Mouse (Mus musculus) forebrain, embryonic 12.5 days (tissue): ENCODE measurements around the gene Naa35. TPM values are rescaled to one million over a fixed set of nuclear protein-coding genes. Genes with fewer than 3 reads are reported as not detected.
"Not testable (repeated sequence)": the region's sequence is repeated elsewhere in the genome, so short reads cannot be mapped to it uniquely, and the experiment has no call there.

Experiments used
- ATAC-seq: fragments of 200-750 bp; cut with Nextera tagmentation; 2 replicates; pipeline ENCODE4 v1.8.0; 2017; ENCODE audit warnings: moderate TSS enrichment; ENCODE audit not compliant: low FRiP score
- H3K27ac ChIP-seq: fragments of 300-500 bp; sonication (generic); 2 replicates; pipeline ENCODE4 v1.5.1; 2016; ENCODE audit warnings: mild to moderate bottlenecking
- H3K27me3 ChIP-seq: fragments of 300-500 bp; sonication (generic); 2 replicates; pipeline ENCODE4 v1.6.1; 2016; ENCODE audit warnings: mild to moderate bottlenecking
- H3K36me3 ChIP-seq: fragments of 300-500 bp; sonication (generic); replicated peaks from 2 replicates; pipeline ENCODE4 v1.6.1; 2016; ENCODE audit warnings: mild to moderate bottlenecking
- H3K4me1 ChIP-seq: fragments of 300-500 bp; sonication (generic); 2 replicates; pipeline ENCODE4 v1.6.1; 2016
- H3K4me2 ChIP-seq: fragments of 300-500 bp; sonication (generic); 2 replicates; pipeline ENCODE4 v1.6.1; 2016; ENCODE audit warnings: mild to moderate bottlenecking, moderate library complexity
- H3K4me3 ChIP-seq: fragments of 300-500 bp; sonication (generic); replicated peaks from 2 replicates; pipeline ENCODE4 v1.5.1; 2016; ENCODE audit warnings: mild to moderate bottlenecking
- H3K9ac ChIP-seq: fragments of 300-500 bp; sonication (generic); 2 replicates; pipeline ENCODE4 v1.6.1; 2016; ENCODE audit warnings: mild to moderate bottlenecking
- H3K9me3 ChIP-seq: fragments of 300-500 bp; sonication (generic); 2 replicates; pipeline ENCODE4 v1.6.1; 2016
- WGBS: fragments of 180-500 bp; shearing (Covaris S2); methylation state at CpG from one replicate; pipeline ENCODE4 v1.1.7; 2016; 5-methylcytosine and 5-hydroxymethylcytosine counted together
- polyA plus RNA-seq: library from polyadenylated mRNA; unstranded; fragments of >200 nt; fragmentation: Nextera tagmentation; extraction: Ambion mirVana; gene quantifications from 2 replicates; pipeline ENCODE4 v1.2.1, GENCODE M21; 2016

Gene Naa35
- polyA plus RNA-seq, 1 experiment from 2014 or later = 151 TPM

DNA sequence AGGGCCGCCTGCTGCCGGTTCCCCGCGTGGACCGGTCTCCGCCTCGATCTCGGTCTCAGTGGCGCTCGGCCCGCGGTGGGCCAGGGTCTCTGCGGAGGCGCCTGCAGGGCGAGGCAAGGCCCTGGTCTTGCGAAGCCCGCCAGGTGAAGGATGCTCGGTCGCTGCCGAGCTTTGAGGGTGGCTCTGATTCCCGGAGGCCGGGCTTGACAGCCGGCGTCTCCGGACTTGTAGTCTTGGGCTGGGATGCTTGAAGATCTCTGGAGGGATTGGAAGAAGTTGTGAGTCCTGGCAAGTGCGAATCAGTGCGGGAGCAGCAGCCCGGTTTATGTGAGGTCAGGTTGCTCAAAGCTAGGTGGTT is 568 bp downstream of the Naa35 start:
- no peaks in the 10 kb centered on the region for H3K9me3 ChIP-seq
- H3K4me3 ChIP-seq = peak overlapping the region; percentile 88
- WGBS = 0% methylated on average over 28 of the region's 28 CpGs
- ATAC-seq = no peak
- H3K27ac ChIP-seq = peak overlapping the region; percentile 81
- H3K4me1 ChIP-seq = peaks cover 26% of the 10 kb centered on the region
- H3K27me3 ChIP-seq = no peaks in the 10 kb centered on the region
- H3K9ac ChIP-seq = peak overlapping the region; percentile 90
- H3K36me3 ChIP-seq = peaks cover 37% of the 10 kb centered on the region
- peak overlapping the region; percentile 85 for H3K4me2 ChIP-seq

DNA sequence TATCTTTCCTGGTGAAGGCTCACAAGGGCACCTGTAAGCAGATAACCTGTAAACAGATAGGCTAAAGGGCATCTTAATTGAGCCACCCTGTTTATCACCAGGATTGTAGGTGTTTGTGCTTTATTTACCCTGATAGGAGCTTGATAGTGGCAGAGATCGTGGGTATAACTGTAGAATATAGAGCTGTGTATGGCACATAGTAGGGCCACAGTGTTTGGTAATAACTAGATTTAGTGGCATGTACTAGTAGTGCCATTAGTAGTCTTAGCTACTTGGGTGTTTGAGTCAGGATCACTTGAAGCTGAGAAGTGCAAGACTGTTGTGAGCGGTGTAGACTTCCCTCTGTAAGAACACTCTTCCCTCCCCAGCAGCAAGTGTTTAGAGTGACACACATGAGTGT is 2.1 kb downstream of the Naa35 start:
- no peaks in the 10 kb centered on the region for H3K27me3 ChIP-seq
- 90% methylated on average over 2 of the region's 2 CpGs for WGBS
- peak overlapping the region; percentile 85; the same call in 1 of the 2 replicates for H3K4me2 ChIP-seq
- H3K9me3 ChIP-seq = no peaks in the 10 kb centered on the region
- ATAC-seq = no peak
- no peak overlapping the region for H3K27ac ChIP-seq
- H3K4me3 ChIP-seq = no peak overlapping the region
- peaks cover 52% of the 10 kb centered on the region for H3K36me3 ChIP-seq
- H3K9ac ChIP-seq = peak overlapping the region; percentile 38
- peaks cover 26% of the 10 kb centered on the region for H3K4me1 ChIP-seq

DNA sequence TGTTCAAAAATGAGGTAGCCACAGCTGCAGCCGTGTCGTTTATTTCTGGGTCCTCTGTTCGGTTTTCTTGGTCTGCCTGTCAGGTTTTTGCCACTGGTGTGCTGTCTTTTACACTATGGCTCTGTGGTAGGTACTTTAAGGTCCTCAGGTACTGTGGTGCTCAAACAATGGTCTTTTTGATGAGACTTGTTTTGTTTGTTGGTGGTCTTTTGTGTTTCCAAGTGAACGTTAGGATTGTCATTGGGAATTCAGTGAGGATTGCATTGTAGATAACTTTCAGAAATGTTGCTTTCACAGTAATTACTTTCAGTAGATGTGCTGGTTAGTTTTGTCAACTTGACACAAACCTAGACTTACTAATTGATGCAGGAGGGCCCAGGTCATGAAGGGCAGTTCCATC is 4.6 kb downstream of the Naa35 start:
- H3K4me1 ChIP-seq = peaks cover 22% of the 10 kb centered on the region
- 77% methylated on average over 4 of the region's 4 CpGs for WGBS
- no peak overlapping the region for H3K4me3 ChIP-seq
- no peak overlapping the region for H3K9ac ChIP-seq
- H3K36me3 ChIP-seq = peaks cover 72% of the 10 kb centered on the region
- H3K27me3 ChIP-seq = no peaks in the 10 kb centered on the region
- H3K4me2 ChIP-seq = no peak overlapping the region
- H3K9me3 ChIP-seq = no peaks in the 10 kb centered on the region
- no peak for ATAC-seq
- H3K27ac ChIP-seq = no peak overlapping the region

- Histone ChIP-seq H3K27ac (no peak overlapping the region), H3K36me3 (peaks cover 76% of the 10 kb centered on the region)
- WGBS = 93% methylated on average over 4 of the region's 4 CpGs
Observed at GRCm38 (mm10) chr13:59590691-59591090, 5.6 kb downstream of the Naa35 start.

GRCm38 (mm10) chr13:59592058-59592457 is 7.0 kb downstream of the Naa35 start:
- H3K27ac ChIP-seq, H3K9me3 ChIP-seq, H3K4me2 ChIP-seq, H3K4me3 ChIP-seq, H3K27me3 ChIP-seq, ATAC-seq, H3K9ac ChIP-seq: not testable (repeated sequence)
- WGBS = 97% methylated on average over 3 of the region's 3 CpGs
- Histone ChIP-seq H3K4me1 (peaks cover 10% of the 10 kb centered on the region), H3K36me3 (peaks cover 84% of the 10 kb centered on the region)

More at GRCm38 (mm10) chr13:59590691-59591090, 5.6 kb downstream of the Naa35 start:
- H3K4me3 ChIP-seq = no peak overlapping the region
- H3K27me3 ChIP-seq = no peaks in the 10 kb centered on the region
- peaks cover 22% of the 10 kb centered on the region for H3K4me1 ChIP-seq
- H3K4me2 ChIP-seq = no peak overlapping the region
- H3K9ac ChIP-seq = no peak overlapping the region
- ATAC-seq = no peak
- no peaks in the 10 kb centered on the region for H3K9me3 ChIP-seq

DNA sequence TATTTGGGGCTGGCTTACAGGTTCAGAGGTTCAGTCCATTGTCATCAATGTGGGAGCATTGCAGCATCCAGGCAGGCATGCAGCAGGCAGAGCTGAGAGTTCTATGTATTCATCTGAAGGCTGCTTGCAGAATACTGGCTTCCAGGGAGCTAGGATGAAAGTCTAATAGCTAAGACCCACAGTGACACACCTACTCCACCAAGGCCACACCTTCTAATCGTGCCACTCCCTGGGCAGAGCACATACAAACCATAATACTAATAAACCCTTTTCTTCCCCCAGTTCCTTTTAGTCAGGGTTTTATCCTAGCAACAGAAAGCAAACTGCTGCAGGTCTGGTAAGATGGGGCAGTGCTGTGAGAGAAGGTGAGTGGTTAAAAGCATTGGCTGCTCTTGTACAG is 7.6 kb downstream of the Naa35 start:
- ATAC-seq = no peak
- Histone ChIP-seq H3K9me3 (no peaks in the 10 kb centered on the region), H3K4me2 (no peak overlapping the region), H3K27ac (no peak overlapping the region), H3K4me3 (no peak overlapping the region), H3K9ac (no peak overlapping the region), H3K27me3 (no peaks in the 10 kb centered on the region), H3K4me1 (peaks cover 5% of the 10 kb centered on the region), H3K36me3 (peaks cover 82% of the 10 kb centered on the region)
- WGBS = 79% methylated on average over 1 of the region's 1 CpGs

GRCm38 (mm10) chr13:59603096-59603495 is 18.0 kb downstream of the Naa35 start:
- no peaks in the 10 kb centered on the region for H3K27me3 ChIP-seq
- no peak overlapping the region for H3K27ac ChIP-seq
- H3K9me3 ChIP-seq = no peaks in the 10 kb centered on the region
- no peak overlapping the region for H3K4me2 ChIP-seq
- no peak overlapping the region for H3K4me3 ChIP-seq
- WGBS = 97% methylated on average over 5 of the region's 5 CpGs
- H3K4me1 ChIP-seq = no peaks in the 10 kb centered on the region
- H3K36me3 ChIP-seq = peaks cover 78% of the 10 kb centered on the region
- ATAC-seq = no peak
- H3K9ac ChIP-seq = no peak overlapping the region

- Histone ChIP-seq H3K27ac (no peak overlapping the region), H3K9ac (no peak overlapping the region), H3K4me1 (no peaks in the 10 kb centered on the region), H3K36me3 (peaks cover 89% of the 10 kb centered on the region), H3K4me3 (no peak overlapping the region), H3K4me2 (no peak overlapping the region), H3K27me3 (no peaks in the 10 kb centered on the region), H3K9me3 (no peaks in the 10 kb centered on the region)
- WGBS = 71% methylated on average over 1 of the region's 1 CpGs
- ATAC-seq = no peak
Observed at GRCm38 (mm10) chr13:59604511-59604910, 19.5 kb downstream of the Naa35 start.

DNA sequence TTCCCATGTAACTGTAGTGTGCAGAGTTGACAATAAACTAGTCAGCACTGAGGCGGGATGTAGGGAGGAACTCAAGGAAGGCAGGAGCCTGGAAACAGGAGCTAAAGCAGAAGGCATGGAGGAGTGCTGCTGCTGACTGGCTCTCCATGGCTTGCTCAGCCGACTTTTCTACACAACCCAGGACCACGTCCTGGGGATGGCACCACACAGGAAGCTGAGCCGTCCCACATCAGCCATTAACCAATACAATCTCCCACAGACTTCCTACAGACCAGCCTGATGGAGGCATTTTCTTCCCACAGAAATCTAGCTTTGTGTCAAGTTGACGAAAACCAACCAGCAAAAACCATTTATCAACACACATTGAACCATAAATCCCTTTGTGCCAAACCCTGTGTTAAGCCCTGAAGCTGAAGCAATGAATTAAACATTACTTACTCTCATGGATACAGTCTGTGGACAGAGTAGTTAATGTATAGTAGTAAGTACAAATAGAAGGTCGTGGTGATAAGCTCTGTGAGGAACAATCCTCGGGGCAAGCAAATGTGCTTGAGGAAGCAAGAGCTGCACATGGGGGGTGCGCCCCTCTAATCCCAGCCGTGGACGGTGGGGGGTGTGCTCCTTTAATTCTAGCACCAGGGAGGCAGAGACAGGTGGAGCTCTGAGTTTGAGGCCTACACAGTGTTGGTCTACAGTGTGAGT is 20.3 kb downstream of the Naa35 start:
- Histone ChIP-seq H3K27me3 (no peaks in the 10 kb centered on the region), H3K4me1 (no peaks in the 10 kb centered on the region), H3K9me3 (no peaks in the 10 kb centered on the region), H3K4me2 (no peak overlapping the region), H3K4me3 (no peak overlapping the region), H3K27ac (no peak overlapping the region), H3K9ac (no peak overlapping the region), H3K36me3 (peaks cover 89% of the 10 kb centered on the region)
- ATAC-seq = no peak
- 91% methylated on average over 10 of the region's 10 CpGs for WGBS

- Histone ChIP-seq H3K27me3 (no peaks in the 10 kb centered on the region), H3K4me2 (no peak overlapping the region), H3K36me3 (peaks cover 88% of the 10 kb centered on the region), H3K9me3 (no peaks in the 10 kb centered on the region), H3K9ac (no peak overlapping the region), H3K27ac (no peak overlapping the region), H3K4me1 (no peaks in the 10 kb centered on the region), H3K4me3 (no peak overlapping the region)
- ATAC-seq = no peak
- 89% methylated on average over 4 of the region's 4 CpGs for WGBS
Observed at GRCm38 (mm10) chr13:59609885-59610284, 24.8 kb downstream of the Naa35 start.

GRCm38 (mm10) chr13:59610437-59610836 is 25.4 kb downstream of the Naa35 start:
- Histone ChIP-seq H3K4me3 (no peak overlapping the region), H3K4me1 (no peaks in the 10 kb centered on the region), H3K4me2 (no peak overlapping the region), H3K27me3 (no peaks in the 10 kb centered on the region), H3K27ac (no peak overlapping the region), H3K9ac (no peak overlapping the region), H3K36me3 (peaks cover 88% of the 10 kb centered on the region), H3K9me3 (no peaks in the 10 kb centered on the region)
- WGBS = 97% methylated on average over 2 of the region's 2 CpGs
- no peak for ATAC-seq

- ATAC-seq = no peak
- no peaks in the 10 kb centered on the region for H3K27me3 ChIP-seq
- WGBS = 92% methylated on average over 4 of the region's 4 CpGs
- no peak overlapping the region for H3K4me3 ChIP-seq
- no peak overlapping the region for H3K4me2 ChIP-seq
- H3K36me3 ChIP-seq = peaks cover 80% of the 10 kb centered on the region
- no peaks in the 10 kb centered on the region for H3K9me3 ChIP-seq
- no peak overlapping the region for H3K27ac ChIP-seq
- no peaks in the 10 kb centered on the region for H3K4me1 ChIP-seq
- H3K9ac ChIP-seq = no peak overlapping the region
Observed at GRCm38 (mm10) chr13:59613868-59614267, 28.8 kb downstream of the Naa35 start.

DNA sequence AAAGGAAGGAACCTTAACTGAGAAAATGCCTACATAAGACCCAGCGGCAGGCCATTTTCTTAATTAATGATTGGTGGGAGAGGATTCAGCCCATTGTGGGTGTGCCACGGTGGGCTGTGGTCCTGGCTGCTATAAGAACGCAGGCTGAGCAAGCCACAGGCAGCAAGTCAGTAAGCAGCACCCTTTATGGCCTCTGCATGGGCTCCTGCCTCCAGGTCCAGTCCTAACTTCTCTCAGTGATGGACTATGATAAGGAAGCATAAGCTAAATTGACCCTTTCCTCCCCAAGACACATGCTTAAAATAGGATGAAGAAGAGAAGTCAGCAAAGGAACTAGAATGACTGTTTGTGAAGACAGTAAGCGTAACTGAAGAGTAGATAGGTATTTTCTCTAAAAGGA is 30.1 kb downstream of the Naa35 start:
- Histone ChIP-seq H3K4me3 (no peak overlapping the region), H3K36me3 (peaks cover 79% of the 10 kb centered on the region), H3K27me3 (no peaks in the 10 kb centered on the region), H3K4me2 (no peak overlapping the region), H3K9ac (no peak overlapping the region), H3K27ac (no peak overlapping the region), H3K4me1 (no peaks in the 10 kb centered on the region), H3K9me3 (no peaks in the 10 kb centered on the region)
- ATAC-seq = no peak
- WGBS = 81% methylated on average over 4 of the region's 4 CpGs
